17 mouse cellular contexts compared by ENCODE assay signal in the genomic region with DNA sequence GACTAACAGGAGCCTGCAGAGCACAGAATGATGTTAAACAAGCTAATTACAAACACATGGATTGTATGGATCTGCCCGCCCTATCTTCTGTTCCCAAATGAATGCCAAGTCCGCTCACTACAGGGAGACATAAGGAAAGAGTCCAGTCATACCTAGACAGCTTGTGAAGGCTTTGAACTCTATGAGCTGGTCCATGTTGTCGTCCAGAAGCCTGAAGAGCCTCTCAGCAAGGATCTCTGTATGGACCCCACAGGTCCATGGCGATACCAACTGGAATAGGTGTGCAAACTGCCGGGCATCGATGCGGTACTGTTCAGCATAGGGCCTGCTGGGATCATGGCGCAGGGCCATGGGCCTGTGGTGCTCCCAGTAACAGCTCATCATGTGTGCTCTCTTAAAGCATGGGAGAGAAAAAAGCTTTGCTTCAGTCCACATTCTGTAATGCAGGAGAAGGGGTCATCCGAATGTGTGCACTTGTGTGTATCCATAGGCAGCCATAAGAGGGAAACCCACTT. TPM values are rescaled to one million over a fixed set of nuclear protein-coding genes. Genes with fewer than 3 reads are reported as not detected.
DNase-seq lines count a peak whose midpoint lies in the region; ATAC-seq and TF ChIP-seq lines count a peak whose summit lies in the region.
"Had no signal": no experiment of that assay in that cellular context is flagged by ENCODE, and none has a peak within 500 bp of the region (broad histone marks: within the 10 kb centered on the region; RNA-seq: fewer than 3 reads in every experiment).

No protein-coding gene starts in this region.

- H3K9ac ChIP-seq in neural tube, embryonic 11.5 days (ENCODE audit: low read length) = no peak overlapping the region
- no peak overlapping the region for H3K9ac ChIP-seq in neural tube, embryonic 15.5 days (replicated peaks)
- no peak overlapping the region for H3K9ac ChIP-seq in intestine, postnatal 0 days (ENCODE audit: low read depth, low read length)
- H3K9ac ChIP-seq: midbrain, embryonic 15.5 days had no signal

- no peak for DNase-seq in cerebellum, adult 8-10 months
- peak; percentile 79 for DNase-seq in heart, adult 11 months
- DNase-seq in heart, postnatal 14 days = no peak
- DNase-seq in neural tube, embryonic 11.5 days (ENCODE audit: low spot score) = peak; percentile 6
- no peak for DNase-seq in embryo, embryonic 11 days
- DNase-seq: adrenal gland, postnatal 25 days; kidney, adult 18-20 months; liver; lung, postnatal 4 days; thymus, adult 2 months had no signal

- H3K4me1 ChIP-seq in neural tube, embryonic 11.5 days (ENCODE audit: control insufficient read depth, insufficient read depth, low read length) = no peaks in the 10 kb centered on the region
- H3K4me1 ChIP-seq in neural tube, embryonic 15.5 days = no peaks in the 10 kb centered on the region
- H3K4me1 ChIP-seq in intestine, postnatal 0 days (replicated peaks; ENCODE audit: control insufficient read depth, insufficient read depth, low read length) = no peaks in the 10 kb centered on the region
- H3K4me1 ChIP-seq: forebrain, embryonic 10.5 days; limb, embryonic 10.5 days; midbrain, embryonic 15.5 days had no signal

- ATAC-seq in cerebellum, adult (ENCODE audit: insufficient number of reproducible peaks, low FRiP score, low TSS enrichment) = 0 out of 2 replicates have a peak, but pooled peaks have one; percentile 32
- ATAC-seq in neural tube, embryonic 11.5 days (ENCODE audit: insufficient read depth, low FRiP score, low TSS enrichment) = no peak
- ATAC-seq in neural tube, embryonic 15.5 days (ENCODE audit: low FRiP score) = no peak
- no peak for ATAC-seq in intestine, postnatal 0 days
- ATAC-seq: midbrain, embryonic 15.5 days had no signal

- H3K9me3 ChIP-seq in neural tube, embryonic 11.5 days (ENCODE audit: control insufficient read depth, low read length) = no peaks in the 10 kb centered on the region
- H3K9me3 ChIP-seq in neural tube, embryonic 15.5 days (replicated peaks) = no peaks in the 10 kb centered on the region
- H3K9me3 ChIP-seq in intestine, postnatal 0 days (ENCODE audit: control insufficient read depth) = no peaks in the 10 kb centered on the region
- H3K9me3 ChIP-seq: forebrain, embryonic 10.5 days; heart, embryonic 10.5 days; limb, embryonic 10.5 days; midbrain, embryonic 15.5 days had no signal

- H3K27me3 ChIP-seq in neural tube, embryonic 11.5 days (ENCODE audit: control insufficient read depth, insufficient read depth, low read length) = no peaks in the 10 kb centered on the region
- H3K27me3 ChIP-seq in neural tube, embryonic 15.5 days (replicated peaks) = no peaks in the 10 kb centered on the region
- no peaks in the 10 kb centered on the region for H3K27me3 ChIP-seq in intestine, postnatal 0 days (replicated peaks; ENCODE audit: control insufficient read depth, insufficient read depth, low read length)
- H3K27me3 ChIP-seq: midbrain, embryonic 15.5 days had no signal

- TF ChIP-seq CTCF in intestine, postnatal 0 days (IDR thresholded peaks at IDR 0.05; ENCODE audit: low read depth) = no peak

- H3K4me2 ChIP-seq in neural tube, embryonic 11.5 days (ENCODE audit: low read depth) = no peak overlapping the region
- H3K4me2 ChIP-seq in neural tube, embryonic 15.5 days = no peak overlapping the region
- no peak overlapping the region for H3K4me2 ChIP-seq in intestine, postnatal 0 days (replicated peaks; ENCODE audit: low read depth)
- H3K4me2 ChIP-seq: midbrain, embryonic 15.5 days had no signal

- no peak overlapping the region for H3K4me3 ChIP-seq in neural tube, embryonic 11.5 days (ENCODE audit: low read depth, low read length)
- H3K4me3 ChIP-seq in neural tube, embryonic 15.5 days (replicated peaks) = no peak overlapping the region
- no peak overlapping the region for H3K4me3 ChIP-seq in intestine, postnatal 0 days (ENCODE audit: low read depth, low read length)
- H3K4me3 ChIP-seq: forebrain, embryonic 10.5 days; heart, embryonic 10.5 days; limb, embryonic 10.5 days; midbrain, embryonic 15.5 days had no signal

- H3K36me3 ChIP-seq in neural tube, embryonic 11.5 days (ENCODE audit: control insufficient read depth, insufficient read depth, low read length) = no peaks in the 10 kb centered on the region
- peaks cover 37% of the 10 kb centered on the region for H3K36me3 ChIP-seq in neural tube, embryonic 15.5 days
- H3K36me3 ChIP-seq in intestine, postnatal 0 days (ENCODE audit: control insufficient read depth, insufficient read depth) = peaks cover 43% of the 10 kb centered on the region

- WGBS in neural tube, embryonic 11.5 days = 94% methylated on average over 9 of the region's 9 CpGs
- WGBS in neural tube, embryonic 15.5 days = 96% methylated on average over 9 of the region's 9 CpGs
- WGBS in intestine, postnatal 0 days = 95% methylated on average over 9 of the region's 9 CpGs

- intact Hi-C loops in heart, postnatal 14 days (cut with DNase I) = no loop called here

- H3K27ac ChIP-seq in neural tube, embryonic 11.5 days (ENCODE audit: low read depth, low read length) = no peak overlapping the region
- no peak overlapping the region for H3K27ac ChIP-seq in neural tube, embryonic 15.5 days (replicated peaks)
- no peak overlapping the region for H3K27ac ChIP-seq in intestine, postnatal 0 days (ENCODE audit: low read depth, low read length)
- H3K27ac ChIP-seq: forebrain, embryonic 10.5 days; heart, embryonic 10.5 days; limb, embryonic 10.5 days; midbrain, embryonic 15.5 days had no signal

RNA-seq across cellular contexts. Expression of a gene that starts 9.1 kb away (rescaled TPM):
- total RNA-seq in heart, postnatal 14 days (2021) = 100 to 1,000 TPM; 494 to 584 TPM
- polyA plus RNA-seq in neural tube, embryonic 11.5 days (2014; fragmentation: Nextera tagmentation; extraction: Ambion mirVana) = 451 and 507 TPM in 2 replicates
- polyA plus RNA-seq in neural tube, embryonic 15.5 days (2015; fragmentation: Nextera tagmentation; extraction: Ambion mirVana) = 329 and 348 TPM in 2 replicates
- polyA plus RNA-seq in intestine, postnatal 0 days (2015; fragmentation: Nextera tagmentation; extraction: Ambion mirVana) = 434 and 438 TPM in 2 replicates

Comparison
In these comparisons a context has a peak if more than half of its experiments do, and no peak if none do; other contexts are left out.
1. DNase-seq: peak in heart, adult 11 months (single experiment) and neural tube, embryonic 11.5 days (single experiment); none in cerebellum, adult 8-10 months (single experiment), heart, postnatal 14 days (0 of 2) and embryo, embryonic 11 days (single experiment).